Mouse (Mus musculus): Measurements from ENCODE around the gene Tiprl.

The Tiprl gene

GRCm38 (mm10) chr1:165236321-165237298, at the start of gene Tiprl:
Tiprl (minus strand) TSS chr1:165236996.
- in situ Hi-C loops (cut with MboI, MseI), result loop anchor here in 1 of 2 experiments (10.0 kb wide), 2 partner anchors 228 to 768 kb away; partner anchors contain the start of genes Dcaf6, Mpc2 and Pou2f1

- in situ Hi-C loops (cut with MboI, MseI), result no loop called here
Measured at GRCm38 (mm10) chr1:165284096-165284495, 47.3 kb upstream of the Tiprl start.

- in situ Hi-C loops (cut with MboI, MseI), result no loop called here
Measured at GRCm38 (mm10) chr1:165282967-165283345, 46.2 kb upstream of the Tiprl start.

- in situ Hi-C loops (cut with MboI, MseI), result no loop called here
Measured at GRCm38 (mm10) chr1:165282222-165282966, 45.6 kb upstream of the Tiprl start.

GRCm38 (mm10) chr1:165281351-165282221, 44.8 kb upstream of the Tiprl start:
- in situ Hi-C loops (cut with MboI, MseI), result no loop called here

GRCm38 (mm10) chr1:165280741-165281140, 43.9 kb upstream of the Tiprl start:
- in situ Hi-C loops (cut with MboI, MseI), result no loop called here

- in situ Hi-C loops (cut with MboI, MseI), result loop anchor here in 1 of 2 experiments (25.0 kb wide), 1 partner anchor 1987 kb away; no protein-coding TSS in a partner anchor
Measured at GRCm38 (mm10) chr1:165274946-165275345, 38.1 kb upstream of the Tiprl start.

- in situ Hi-C loops (cut with MboI, MseI), result loop anchor here in 1 of 2 experiments (25.0 kb wide), 1 partner anchor 2010 kb away; no protein-coding TSS in a partner anchor
Measured at GRCm38 (mm10) chr1:165252027-165252671, 15.4 kb upstream of the Tiprl start.

- in situ Hi-C loops (cut with MboI, MseI), result loop anchor here in 1 of 2 experiments (25.0 kb wide), 1 partner anchor 2012 kb away; no protein-coding TSS in a partner anchor
Measured at GRCm38 (mm10) chr1:165250546-165250945, 13.8 kb upstream of the Tiprl start.

- in situ Hi-C loops (cut with MboI, MseI), result no loop called here
Measured at GRCm38 (mm10) chr1:165248842-165249241, 12.0 kb upstream of the Tiprl start.

GRCm38 (mm10) chr1:165247788-165248187, 11.0 kb upstream of the Tiprl start:
- in situ Hi-C loops (cut with MboI, MseI), result no loop called here

- in situ Hi-C loops (cut with MboI, MseI), result no loop called here
Measured at GRCm38 (mm10) chr1:165247085-165247484, 10.3 kb upstream of the Tiprl start.

GRCm38 (mm10) chr1:165246587-165246986, 9.8 kb upstream of the Tiprl start:
- in situ Hi-C loops (cut with MboI, MseI), result no loop called here

- in situ Hi-C loops (cut with MboI, MseI), result loop anchor here in 1 of 2 experiments (10.0 kb wide), 2 partner anchors 229 to 769 kb away; partner anchors contain the start of genes Dcaf6, Mpc2 and Pou2f1
Measured at GRCm38 (mm10) chr1:165235846-165236245, 950 bp downstream of the Tiprl start.

- in situ Hi-C loops (cut with MboI, MseI), result loop anchor here in 1 of 2 experiments (10.0 kb wide), 2 partner anchors 231 to 771 kb away; partner anchors contain the start of genes Dcaf6, Mpc2 and Pou2f1
Measured at GRCm38 (mm10) chr1:165233806-165234205, 3.0 kb downstream of the Tiprl start.

- in situ Hi-C loops (cut with MboI, MseI), result loop anchor here in 1 of 2 experiments (10.0 kb wide), 2 partner anchors 234 to 774 kb away; partner anchors contain the start of genes Dcaf6, Mpc2 and Pou2f1
Measured at GRCm38 (mm10) chr1:165230691-165231090, 6.1 kb downstream of the Tiprl start.

GRCm38 (mm10) chr1:165229577-165229976, 7.2 kb downstream of the Tiprl start:
- in situ Hi-C loops (cut with MboI, MseI), result no loop called here

GRCm38 (mm10) chr1:165217023-165217589, 19.7 kb downstream of the Tiprl start:
- in situ Hi-C loops (cut with MboI, MseI), result no loop called here

- in situ Hi-C loops (cut with MboI, MseI), result no loop called here
Measured at GRCm38 (mm10) chr1:165215831-165216230, 21.0 kb downstream of the Tiprl start.

- in situ Hi-C loops (cut with MboI, MseI), result no loop called here
Measured at GRCm38 (mm10) chr1:165205591-165205990, 31.2 kb downstream of the Tiprl start.
